Mouse (Mus musculus) large intestine, adult 2 months (tissue): ENCODE measurements around the gene Fbn1. TPM values are rescaled to one million over a fixed set of nuclear protein-coding genes. Genes with fewer than 3 reads are reported as not detected.

Experiments
- DNase-seq: peaks from one replicate; pipeline ENCODE4 v3.0.0-alpha.2; 2012; ENCODE audit warnings: low read depth, low spot score
- WGBS: fragments of 180-500 bp; shearing (Covaris S2); methylation state at CpG from one replicate; pipeline ENCODE4 v1.1.7; 2018; 5-methylcytosine and 5-hydroxymethylcytosine counted together
- polyA plus RNA-seq: library from polyadenylated mRNA; depleted of rRNA; stranded (reverse); fragments of >200 nt; gene quantifications from 2 replicates; pipeline ENCODE4 v1.2.3, GENCODE M21; 2012

Gene Fbn1
- polyA plus RNA-seq, 1 experiment: 4.2 TPM

DNA sequence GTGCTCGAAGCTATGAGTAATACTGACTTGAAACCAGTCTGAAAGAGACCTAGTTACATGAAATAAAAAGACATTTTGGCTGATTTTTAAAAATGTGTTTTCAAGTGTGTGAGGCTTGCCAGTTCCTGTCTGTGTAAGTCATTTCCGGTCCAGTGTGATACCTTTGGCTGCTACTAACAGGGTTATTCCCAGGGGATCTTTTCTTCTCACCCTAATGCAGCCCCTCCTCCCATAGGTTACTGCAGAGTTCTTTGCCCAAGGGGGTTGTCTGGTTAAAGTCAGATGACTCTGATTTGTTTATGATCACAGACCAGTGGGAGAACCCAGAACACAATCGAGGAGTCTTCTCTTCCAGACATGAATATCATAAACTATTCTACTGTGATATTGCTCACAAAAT, 151.3 kb downstream of the Fbn1 start:
- 42% methylated on average over 3 of the region's 3 CpGs for whole genome bisulfite sequencing
- no peak for DNase-seq

DNA sequence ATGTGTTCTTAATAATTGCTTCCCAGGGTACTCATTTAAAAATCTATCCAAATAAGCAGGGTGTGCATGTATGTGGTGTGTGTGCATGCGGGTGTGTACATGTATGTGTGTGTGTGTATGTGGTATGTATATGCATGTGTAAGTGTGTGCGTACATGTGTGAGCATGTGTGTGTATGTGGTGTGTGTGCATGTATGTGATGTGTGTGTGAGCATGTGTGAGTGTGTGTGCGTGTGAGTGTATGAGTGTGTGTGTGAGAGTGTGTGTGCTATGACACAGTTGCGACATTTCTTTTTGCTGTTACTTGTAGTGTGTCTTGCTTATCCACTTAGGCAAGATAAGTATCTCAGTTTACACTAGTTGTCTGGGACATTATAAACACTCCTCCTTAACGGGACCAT, 151.7 kb downstream of the Fbn1 start:
- WGBS: 66% methylated on average over 5 of the region's 5 CpGs
- no peak for DNase-seq

- DNase-seq: no peak
- 55% methylated on average over 11 of the region's 11 CpGs for WGBS
Measured at GRCm38 (mm10) chr2:125355216-125355971, 152.4 kb downstream of the Fbn1 start.

DNA sequence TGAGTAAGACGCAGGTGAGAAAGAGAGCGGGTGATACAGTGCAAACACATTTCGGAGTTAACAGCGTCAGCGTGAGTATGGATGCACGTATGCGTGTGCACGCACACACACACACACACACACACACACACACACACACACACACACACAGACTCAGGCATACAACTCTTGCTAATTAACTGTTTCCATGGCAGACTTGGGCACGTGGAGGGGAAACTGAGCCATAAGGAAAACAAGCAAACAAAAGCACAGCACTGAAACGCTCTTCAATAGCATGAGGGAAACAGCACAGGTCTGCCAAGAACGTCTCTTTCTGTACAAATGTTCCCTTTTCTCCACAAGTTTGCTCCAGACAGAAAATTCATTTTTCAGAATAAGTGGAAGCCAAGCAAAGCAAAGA, 153.2 kb downstream of the Fbn1 start:
- WGBS: 77% methylated on average over 11 of the region's 11 CpGs

DNA sequence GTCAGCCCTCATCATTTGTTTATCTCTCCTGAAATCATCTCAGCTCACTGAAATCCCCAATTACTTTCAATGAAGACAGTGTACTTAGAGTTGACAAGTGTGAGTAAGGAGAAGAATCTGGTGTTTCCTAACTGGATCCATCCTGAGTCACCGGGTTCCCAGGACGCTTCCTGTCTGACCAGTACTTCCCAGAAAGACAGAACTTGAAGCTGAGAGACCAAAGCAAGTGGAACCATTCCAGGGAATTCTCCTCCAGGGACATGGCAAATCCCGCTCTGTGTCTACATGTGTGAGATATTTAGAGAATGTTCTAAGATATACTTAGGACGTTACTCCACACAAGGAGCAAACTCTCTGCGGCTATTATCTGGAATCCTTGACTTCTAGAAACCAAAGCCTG, 158.6 kb downstream of the Fbn1 start:
- 67% methylated on average over 5 of the region's 5 CpGs for WGBS
- DNase-seq: no peak

More for the DNA sequence above, 153.2 kb downstream of the Fbn1 start:
- no peak for DNase-seq

- WGBS: 34% methylated on average over 21 of the region's 21 CpGs
- DNase-seq: peak; percentile 22
Measured at GRCm38 (mm10) chr2:125342181-125342950, 165.4 kb downstream of the Fbn1 start.

DNA sequence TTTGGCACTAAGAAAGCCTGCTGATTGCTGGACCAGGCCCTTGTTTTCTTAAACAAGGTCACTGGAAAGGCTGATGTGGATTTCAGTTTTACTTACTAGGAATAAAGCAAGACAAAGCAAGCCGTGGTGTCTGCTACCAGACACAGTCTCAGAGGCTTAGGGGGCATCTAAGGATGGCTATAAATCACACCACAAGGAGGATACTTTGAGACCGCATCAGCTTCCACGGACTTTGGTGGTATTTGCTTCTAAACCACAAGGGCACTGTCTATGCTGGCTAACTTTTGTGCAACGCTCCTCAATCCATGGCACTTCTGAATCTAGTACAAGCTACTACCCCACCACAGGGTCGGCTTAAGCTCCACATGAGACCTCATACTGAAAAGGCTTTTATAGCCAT, 167.4 kb downstream of the Fbn1 start:
- no peak for DNase-seq
- WGBS: 79% methylated on average over 5 of the region's 5 CpGs

DNA sequence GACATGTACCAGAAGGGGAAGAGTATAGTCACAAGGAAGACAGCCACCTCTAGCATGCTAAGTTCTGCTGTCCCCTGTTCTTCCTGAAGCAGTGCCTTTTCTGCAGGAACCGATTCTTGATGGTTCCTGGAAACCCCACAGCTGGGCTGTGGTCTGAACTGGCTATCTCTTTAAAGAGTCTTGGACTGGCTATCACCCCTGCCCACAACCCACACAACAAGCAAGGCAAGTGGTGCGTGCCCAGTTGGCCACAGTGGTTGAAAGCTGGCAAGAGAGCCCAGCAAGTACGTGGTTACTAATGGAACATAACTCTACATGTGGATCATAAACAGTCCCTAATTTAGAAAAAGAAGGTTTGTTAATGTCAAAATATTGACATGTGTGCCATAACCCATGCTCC, 170.6 kb downstream of the Fbn1 start:
- no peak for DNase-seq
- WGBS: 89% methylated on average over 3 of the region's 3 CpGs

DNA sequence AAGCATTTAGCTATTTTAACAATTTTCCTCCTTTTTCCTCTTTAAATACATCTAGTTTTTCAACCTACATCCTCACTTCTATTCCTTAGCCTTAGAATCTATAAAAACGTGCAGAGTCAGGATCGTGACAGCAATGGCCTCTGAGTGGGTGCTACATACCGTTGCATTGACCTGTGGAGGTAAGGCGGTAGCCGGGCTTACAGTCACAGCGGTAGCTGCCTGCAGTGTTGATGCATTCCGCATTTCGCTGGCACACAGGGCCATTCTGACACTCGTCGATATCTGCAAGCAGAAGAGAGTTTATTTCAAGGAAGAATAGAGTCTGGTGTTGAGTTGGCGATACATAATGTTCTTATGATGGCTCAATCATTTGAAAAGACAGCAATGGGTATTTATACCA, 172.6 kb downstream of the Fbn1 start:
- WGBS: 93% methylated on average over 11 of the region's 11 CpGs

DNA sequence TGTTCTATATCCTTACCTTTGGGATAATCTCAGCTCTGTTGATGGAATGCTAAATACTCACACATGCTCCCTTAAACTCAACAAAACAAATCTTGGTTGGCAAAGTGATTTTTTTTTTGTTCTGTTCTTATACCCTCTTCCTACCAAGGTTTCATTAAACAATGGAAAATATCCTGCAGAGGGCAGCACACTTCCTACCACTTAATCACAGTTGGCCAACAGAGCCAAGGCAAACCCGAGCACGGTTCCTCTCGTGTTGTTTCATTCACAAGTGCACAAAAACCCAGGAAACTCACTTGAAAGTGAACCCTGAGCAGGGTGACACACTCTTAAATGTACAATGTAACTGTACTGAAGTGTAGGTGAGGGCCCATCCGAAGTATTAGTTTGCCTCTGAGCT, 173.6 kb downstream of the Fbn1 start:
- WGBS: 52% methylated on average over 4 of the region's 4 CpGs

More for the DNA sequence above, 172.6 kb downstream of the Fbn1 start:
- no peak for DNase-seq

DNA sequence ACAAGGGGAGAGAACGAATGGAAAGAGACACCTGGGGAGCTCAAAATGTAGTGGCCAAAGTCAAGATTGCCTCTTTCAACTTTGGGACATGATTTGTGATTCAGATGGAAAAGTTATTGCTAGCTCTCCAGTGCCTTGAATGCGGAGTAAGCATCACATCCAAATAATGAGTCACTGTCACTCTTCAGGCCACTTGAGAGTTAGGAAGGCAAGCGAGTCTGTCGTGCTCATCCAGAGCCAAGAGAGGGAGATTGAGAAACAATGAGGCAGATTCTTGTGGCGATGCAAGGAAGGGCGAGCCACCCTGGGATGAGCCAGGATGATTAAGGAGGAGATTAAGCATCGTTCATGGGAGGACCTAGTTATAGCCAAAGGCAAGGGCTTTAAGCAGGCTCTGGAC, 176.2 kb downstream of the Fbn1 start:
- DNase-seq: no peak
- WGBS: 70% methylated on average over 7 of the region's 7 CpGs

More for the DNA sequence above, 173.6 kb downstream of the Fbn1 start:
- DNase-seq: no peak

DNA sequence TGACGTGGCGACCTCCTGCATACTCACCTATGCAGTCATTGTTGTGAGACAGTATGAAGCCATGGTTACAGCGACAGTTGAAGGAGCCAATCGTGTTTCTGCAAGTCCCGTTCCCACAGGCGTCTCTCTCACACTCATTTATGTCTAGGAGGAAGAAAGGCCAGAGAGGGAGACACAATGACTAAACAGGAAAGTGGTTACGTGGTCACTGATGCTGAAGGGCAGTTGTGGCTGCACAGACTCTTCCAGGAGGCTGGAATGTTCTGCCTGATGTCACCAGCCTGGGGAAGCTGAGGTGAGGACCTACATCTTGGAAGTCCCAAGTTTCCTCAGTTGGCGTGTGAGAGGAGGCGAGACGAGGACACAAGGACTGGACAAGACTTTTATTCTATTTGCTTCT, 177.3 kb downstream of the Fbn1 start:
- no peak for DNase-seq
- 82% methylated on average over 10 of the region's 10 CpGs for WGBS

DNA sequence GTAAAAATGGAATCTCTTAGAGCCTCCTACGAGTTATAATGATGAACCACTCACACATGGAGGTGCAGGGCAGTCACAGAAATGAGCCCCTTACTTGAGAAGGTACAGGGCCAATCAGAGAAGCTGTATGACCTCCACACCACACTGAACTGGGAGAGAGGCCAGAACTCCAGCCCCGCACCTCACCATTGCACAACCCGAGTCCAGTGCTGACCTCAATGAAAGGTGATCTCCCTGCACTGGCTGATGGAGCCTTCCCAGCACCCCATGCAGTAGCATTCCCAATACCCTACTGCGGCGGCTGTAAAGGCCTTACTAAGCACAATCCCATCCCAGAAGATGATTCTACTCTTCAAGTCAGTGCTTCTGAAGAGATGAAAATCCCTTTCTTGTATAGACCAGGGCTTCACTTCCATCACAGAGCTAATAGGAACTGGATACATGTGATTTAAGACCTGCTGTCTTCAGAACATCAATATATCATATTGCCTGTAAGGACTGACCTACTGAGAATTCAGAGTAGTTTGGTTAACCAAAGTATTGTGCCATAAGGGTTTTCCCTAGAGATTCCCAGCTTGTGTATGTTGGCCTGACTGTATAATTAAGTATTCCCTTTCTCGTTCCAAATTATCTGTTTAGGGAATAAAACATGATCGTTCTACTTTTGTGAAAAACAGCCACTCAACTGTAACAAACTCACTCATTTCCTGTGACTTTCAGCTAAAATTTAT, 182.5 kb downstream of the Fbn1 start:
- WGBS: 75% methylated on average over 7 of the region's 7 CpGs
- no peak for DNase-seq

DNA sequence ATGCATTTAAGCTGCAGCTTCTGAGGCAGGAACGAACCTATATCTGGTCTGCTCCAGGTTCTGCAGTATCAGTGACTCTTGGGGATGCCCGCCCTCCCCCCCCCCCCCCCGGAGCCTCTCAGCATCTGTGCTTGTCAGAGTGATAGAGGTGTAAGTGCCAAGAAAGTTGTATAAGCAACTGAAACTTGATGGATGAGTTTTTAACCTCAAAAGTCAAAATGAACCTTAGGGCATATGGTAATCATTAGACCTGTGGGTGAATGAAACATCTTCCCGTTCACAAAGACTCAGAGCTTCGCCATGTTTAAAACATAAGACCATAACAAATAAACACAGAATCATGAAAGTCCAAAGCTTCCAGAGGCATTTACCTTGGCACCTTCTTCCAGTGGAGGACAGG, 183.3 kb downstream of the Fbn1 start:
- WGBS: 79% methylated on average over 5 of the region's 5 CpGs
- DNase-seq: no peak

DNA sequence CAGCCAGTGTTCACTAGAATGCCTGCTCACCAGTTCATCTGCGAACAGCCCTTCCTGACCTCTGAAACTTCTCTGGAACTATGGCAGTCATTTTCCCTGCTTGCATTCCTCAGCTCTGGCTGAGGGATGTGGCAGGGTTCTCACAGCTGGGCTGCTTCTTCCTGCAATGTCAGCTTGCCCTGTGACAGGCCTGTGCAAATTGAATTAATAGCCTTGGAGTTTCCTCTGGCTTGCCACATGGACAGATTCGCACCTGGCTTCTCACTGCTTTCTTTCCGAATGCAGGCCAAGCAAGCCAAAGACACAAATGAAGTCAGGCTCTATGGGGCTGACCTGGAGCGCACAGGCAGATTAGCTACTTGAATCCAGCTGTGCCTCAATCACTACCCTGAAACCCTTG, 184.4 kb downstream of the Fbn1 start:
- DNase-seq: no peak
- WGBS: 69% methylated on average over 4 of the region's 4 CpGs

GRCm38 (mm10) chr2:125322581-125322980, 185.2 kb downstream of the Fbn1 start:
- 72% methylated on average over 2 of the region's 2 CpGs for WGBS
- no peak for DNase-seq

DNA sequence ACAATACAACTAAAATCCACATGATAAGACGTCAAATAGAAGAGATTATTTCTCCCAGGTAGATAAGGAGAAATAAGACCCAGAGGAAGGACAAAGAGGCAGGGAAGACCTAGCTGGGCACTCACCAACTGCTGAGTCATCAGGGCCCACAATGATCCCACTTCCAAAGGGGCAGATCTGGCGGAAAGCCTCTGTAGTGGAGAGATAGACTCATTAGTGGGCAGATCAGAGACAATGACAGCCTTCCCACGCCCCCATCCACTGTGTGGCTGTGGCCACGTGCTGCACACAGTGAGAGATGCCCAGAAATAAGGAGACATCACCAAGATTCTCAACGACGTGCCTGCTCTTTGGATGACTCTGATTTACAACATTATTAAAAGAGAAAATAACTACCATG, 186.7 kb downstream of the Fbn1 start:
- 77% methylated on average over 6 of the region's 6 CpGs for WGBS
- DNase-seq: no peak

GRCm38 (mm10) chr2:125319651-125320050, 188.1 kb downstream of the Fbn1 start:
- 81% methylated on average over 8 of the region's 8 CpGs for WGBS
- DNase-seq: no peak

DNA sequence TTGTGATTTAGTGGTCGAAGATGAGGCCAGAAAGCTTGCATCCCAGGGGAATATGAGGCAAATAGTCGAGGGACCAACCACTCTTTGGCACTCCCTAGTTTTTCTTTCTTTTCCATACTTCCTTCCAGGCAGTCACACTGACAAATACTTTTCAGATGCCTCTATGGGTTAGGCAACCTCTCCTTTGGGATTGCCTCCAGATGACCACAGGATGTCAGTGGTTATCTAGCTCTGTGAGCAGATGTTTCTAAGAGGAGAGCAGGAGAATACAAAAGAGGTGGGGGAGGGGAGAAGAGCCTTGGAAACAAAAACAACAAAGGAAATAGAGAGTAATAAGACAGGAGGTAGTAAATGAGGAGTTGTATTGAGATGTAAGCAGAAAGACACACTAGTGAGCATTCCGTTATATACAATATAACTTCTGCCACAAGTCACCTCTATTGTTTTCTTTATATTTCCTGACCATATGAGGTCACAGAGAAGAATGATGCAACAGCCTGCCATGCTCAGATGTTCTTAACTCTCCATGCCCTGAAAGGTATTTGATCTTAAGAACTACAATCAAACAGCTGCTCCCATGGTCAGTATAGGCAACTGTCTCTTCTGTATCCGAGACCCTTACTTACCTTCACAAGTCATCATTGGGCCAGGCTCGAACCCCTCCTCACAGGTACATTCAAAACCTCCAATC, 189.3 kb downstream of the Fbn1 start:
- 64% methylated on average over 5 of the region's 5 CpGs for WGBS
- DNase-seq: no peak

DNA sequence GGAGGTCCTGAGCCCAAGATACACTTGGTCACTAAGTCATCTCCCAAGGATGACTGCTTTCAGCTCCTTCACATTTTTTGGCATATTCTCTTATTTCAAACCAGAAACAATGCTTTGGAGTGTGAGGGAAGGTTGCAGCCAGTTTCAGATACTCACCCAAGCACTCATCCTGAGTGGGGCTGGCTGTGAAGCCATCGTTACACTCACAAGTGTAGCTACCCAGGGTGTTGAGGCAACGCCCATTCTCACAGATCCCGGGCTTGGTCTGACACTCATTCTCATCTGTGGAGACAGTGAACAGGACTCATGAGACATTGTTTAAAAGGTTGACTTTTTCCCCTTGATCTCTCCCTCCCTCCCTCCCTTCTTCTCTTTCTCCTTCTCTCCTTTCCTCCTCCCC, 192.6 kb downstream of the Fbn1 start:
- no peak for DNase-seq
- WGBS: 71% methylated on average over 3 of the region's 3 CpGs
